11 mouse cellular contexts compared by ENCODE assay signal in genomic region chr16:95956618-95957017, GRCm38 (mm10). TPM values are rescaled to one million over a fixed set of nuclear protein-coding genes. Genes with fewer than 3 reads are reported as not detected.
DNase-seq lines count a peak whose midpoint lies in the region; ATAC-seq and TF ChIP-seq lines count a peak whose summit lies in the region.
"Had no signal": no experiment of that assay in that cellular context is flagged by ENCODE, and none has a peak within 500 bp of the region (broad histone marks: within the 10 kb centered on the region; RNA-seq: fewer than 3 reads in every experiment).

No protein-coding gene starts in this region.

- no peaks in the 10 kb centered on the region for H3K4me1 ChIP-seq in hindbrain, postnatal 0 days (ENCODE audit: insufficient read depth, low read length)
- H3K4me1 ChIP-seq in hindbrain, embryonic 16.5 days (ENCODE audit: control insufficient read depth, insufficient read depth, low read depth, low read length), result no peaks in the 10 kb centered on the region
- H3K4me1 ChIP-seq: heart, embryonic 12.5 days; megakaryocyte, embryonic 14.5 days had no signal

- 61% methylated on average over 5 of the region's 5 CpGs for WGBS in hindbrain, postnatal 0 days
- 72% methylated on average over 5 of the region's 5 CpGs for WGBS in hindbrain, embryonic 16.5 days

- H3K36me3 ChIP-seq in hindbrain, postnatal 0 days (ENCODE audit: insufficient read depth, low read length), result no peaks in the 10 kb centered on the region
- H3K36me3 ChIP-seq in hindbrain, embryonic 16.5 days (ENCODE audit: control insufficient read depth, insufficient read depth, low read length), result no peaks in the 10 kb centered on the region
- H3K36me3 ChIP-seq: heart, embryonic 12.5 days had no signal

- no peak for ATAC-seq in hindbrain, postnatal 0 days
- ATAC-seq in hindbrain, embryonic 16.5 days, result no peak
- ATAC-seq in erythroid progenitor cell, adult 5-6 weeks (replicated peaks; ENCODE audit: low FRiP score, poor library complexity, severe bottlenecking), result no peak

- no peak overlapping the region for H3K27ac ChIP-seq in hindbrain, postnatal 0 days
- H3K27ac ChIP-seq in hindbrain, embryonic 16.5 days (ENCODE audit: low read depth, low read length), result no peak overlapping the region

- peak; percentile 65 for TF ChIP-seq CTCF in hindbrain, postnatal 0 days (IDR thresholded peaks at IDR 0.05; ENCODE audit: low read depth)

- H3K4me3 ChIP-seq in hindbrain, postnatal 0 days (ENCODE audit: low read length), result no peak overlapping the region
- no peak overlapping the region for H3K4me3 ChIP-seq in hindbrain, embryonic 16.5 days (ENCODE audit: low read length)
- H3K4me3 ChIP-seq: heart, embryonic 12.5 days; megakaryocyte, embryonic 14.5 days had no signal

- H3K9ac ChIP-seq in hindbrain, postnatal 0 days (replicated peaks; ENCODE audit: low read length), result no peak overlapping the region
- H3K9ac ChIP-seq in hindbrain, embryonic 16.5 days (ENCODE audit: low read depth, low read length), result no peak overlapping the region
- H3K9ac ChIP-seq: heart, embryonic 12.5 days had no signal

- no peaks in the 10 kb centered on the region for H3K27me3 ChIP-seq in hindbrain, postnatal 0 days (ENCODE audit: insufficient read depth, low read length)
- no peaks in the 10 kb centered on the region for H3K27me3 ChIP-seq in hindbrain, embryonic 16.5 days (replicated peaks; ENCODE audit: control insufficient read depth, insufficient read depth, low read length)
- H3K27me3 ChIP-seq: heart, embryonic 12.5 days had no signal

- DNase-seq in hindbrain, postnatal 0 days (ENCODE audit: low spot score), result peak; percentile 41
- peak; percentile 7 for DNase-seq in retina, embryonic 14.5 days (ENCODE audit: low spot score)
- no peak for DNase-seq in retina, postnatal 1 day
- DNase-seq in ZHBTc4 (ENCODE audit: low read depth, low spot score), result peak; percentile 84
- DNase-seq in thymus, postnatal 14 days, result peak; percentile 48
- DNase-seq in frontal cortex, postnatal 10 days (ENCODE audit: low spot score in 2 of 2), result no peak
- DNase-seq: kidney, adult 11 months had no signal

- H3K9me3 ChIP-seq in hindbrain, postnatal 0 days (ENCODE audit: low read length), result no peaks in the 10 kb centered on the region
- H3K9me3 ChIP-seq in hindbrain, embryonic 16.5 days (ENCODE audit: control insufficient read depth, low read length), result no peaks in the 10 kb centered on the region

- H3K4me2 ChIP-seq in hindbrain, postnatal 0 days (ENCODE audit: low read depth, low read length), result no peak overlapping the region
- H3K4me2 ChIP-seq in hindbrain, embryonic 16.5 days (ENCODE audit: low read length), result no peak overlapping the region
- H3K4me2 ChIP-seq: heart, embryonic 12.5 days had no signal

RNA-seq across cellular contexts. Expression of gene Psmg1, which starts 34.1 kb away (rescaled TPM):
- total RNA-seq in hindbrain, postnatal 0 days (2014; rRNA removed), result 25.7 and 28.6 TPM in 2 replicates
- polyA plus RNA-seq in hindbrain, postnatal 0 days (2015; fragmentation: Nextera tagmentation; extraction: Ambion mirVana), result 52.9 and 55.4 TPM in 2 replicates
- 60.3 and 64.2 TPM in 2 replicates for polyA plus RNA-seq in hindbrain, embryonic 16.5 days (2015; fragmentation: Nextera tagmentation; extraction: Ambion mirVana)
- total RNA-seq in erythroid progenitor cell, adult 5-6 weeks (2015; ENCODE audit: low replicate concordance), result 6.5 and 8.0 TPM in 2 replicates
- 8.6 and 9.9 TPM in 2 replicates for total RNA-seq in erythroid progenitor cell, adult 5-6 weeks (2017; ENCODE audit: low replicate concordance)

Comparison
In these comparisons a context has a peak if more than half of its experiments do, and no peak if none do; other contexts are left out.
1. DNase-seq: peak in hindbrain, postnatal 0 days (single experiment), retina, embryonic 14.5 days (single experiment), ZHBTc4 (single experiment) and thymus, postnatal 14 days (single experiment); none in retina, postnatal 1 day (single experiment) and frontal cortex, postnatal 10 days (0 of 2).